Mouse (Mus musculus) kidney, adult 2 months (tissue): Measurements from ENCODE around the gene Gm10944. TPM values are rescaled to one million over a fixed set of nuclear protein-coding genes. Genes with fewer than 3 reads are reported as not detected.

Experiments used
- DNase-seq: peaks from one replicate; pipeline ENCODE4 v3.0.0; 2021
- H3K27ac ChIP-seq: fragments of 200-500 bp; 2 replicates; pipeline ENCODE4 v1.5.1; 2012; ENCODE audit warnings: low read depth, low read length, control low read depth, inconsistent platforms; ENCODE audit not compliant: insufficient read depth
- H3K27me3 ChIP-seq: fragments of 200-500 bp; replicated peaks from 2 replicates; pipeline ENCODE4 v1.6.1; 2012; ENCODE audit warnings: mild to moderate bottlenecking, moderate library complexity, low read length, inconsistent platforms; ENCODE audit not compliant: control insufficient read depth, insufficient read depth
- H3K36me3 ChIP-seq: fragments of 200-500 bp; 2 replicates; pipeline ENCODE4 v1.6.1; 2012; ENCODE audit warnings: mild to moderate bottlenecking, moderate library complexity, low read length, inconsistent platforms; ENCODE audit not compliant: control insufficient read depth, insufficient read depth
- H3K4me1 ChIP-seq: fragments of 200-500 bp; 2 replicates; pipeline ENCODE4 v1.6.1; 2011; ENCODE audit warnings: low read length; ENCODE audit not compliant: control insufficient read depth, insufficient read depth
- H3K4me3 ChIP-seq: fragments of 200-500 bp; 2 replicates; pipeline ENCODE4 v1.5.1; 2011; ENCODE audit warnings: mild to moderate bottlenecking, low read depth, low read length, control low read depth; ENCODE audit not compliant: insufficient read depth
- CTCF ChIP-seq: fragments of 200-500 bp; conservative IDR thresholded peaks from 2 replicates; pipeline ENCODE4 v1.5.1; 2011; ENCODE audit warnings: low read depth, mild to moderate bottlenecking, control low read depth, low read length, moderate library complexity, mixed read lengths; ENCODE audit not compliant: insufficient read depth, insufficient read length
- POLR2A ChIP-seq: fragments of 200-500 bp; IDR thresholded peaks from one replicate; pipeline ENCODE4 v1.6.1; 2011; ENCODE audit warnings: low read depth, low read length, control low read depth
- WGBS: fragments of 180-500 bp; shearing (Covaris S2); methylation state at CpG from one replicate; pipeline ENCODE4 v1.1.7; 2018; 5-methylcytosine and 5-hydroxymethylcytosine counted together
- polyA plus RNA-seq: library from polyadenylated mRNA; depleted of rRNA; stranded (reverse); fragments of >200 nt; gene quantifications from 2 replicates; pipeline ENCODE4 v1.2.3, GENCODE M21; 2012; rRNA removed

The Gm10944 gene
- polyA plus RNA-seq, 1 experiment: not detected

- 67% methylated on average over 6 of the region's 6 CpGs for WGBS
- DNase-seq: no peak
- H3K36me3 ChIP-seq: no peaks in the 10 kb centered on the region
- TF ChIP-seq POLR2A: no peak
- TF ChIP-seq CTCF: no peak
- no peaks in the 10 kb centered on the region for H3K27me3 ChIP-seq
- no peak overlapping the region for H3K4me3 ChIP-seq
- H3K27ac ChIP-seq: no peak overlapping the region
- no peaks in the 10 kb centered on the region for H3K4me1 ChIP-seq
Observed at GRCm38 (mm10) chr10:10697497-10697896, 16.3 kb downstream of the Gm10944 start.

DNA sequence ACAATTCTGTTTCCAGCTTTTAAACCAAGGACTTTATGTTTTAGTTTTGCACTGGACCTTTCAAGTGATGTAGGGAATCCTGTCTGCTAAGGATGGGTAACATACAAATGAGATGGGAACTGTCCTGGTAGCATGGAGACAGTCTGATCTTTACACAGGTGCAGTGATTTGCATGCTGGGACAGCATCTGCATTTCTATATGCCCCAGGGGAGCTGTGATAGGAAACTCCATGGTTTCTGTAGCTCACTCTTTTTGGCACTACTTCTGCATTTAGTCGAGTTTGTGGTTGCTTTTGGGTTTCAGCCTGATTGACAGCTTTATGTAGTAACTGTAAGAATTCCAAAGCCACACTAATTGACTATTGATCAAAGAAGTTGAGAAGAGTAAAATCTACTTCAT is 19.8 kb downstream of the Gm10944 start:
- WGBS: 56% methylated on average over 1 of the region's 1 CpGs
- no peak for TF ChIP-seq CTCF
- no peak for TF ChIP-seq POLR2A

GRCm38 (mm10) chr10:10701326-10701725 is 20.2 kb downstream of the Gm10944 start:
- Histone ChIP-seq H3K4me1 (no peaks in the 10 kb centered on the region), H3K4me3 (no peak overlapping the region), H3K36me3 (no peaks in the 10 kb centered on the region), H3K27me3 (no peaks in the 10 kb centered on the region), H3K27ac (no peak overlapping the region)
- 81% methylated on average over 1 of the region's 1 CpGs for WGBS
- no peak for TF ChIP-seq CTCF
- TF ChIP-seq POLR2A: no peak
- DNase-seq: no peak

More for the DNA sequence above, 19.8 kb downstream of the Gm10944 start:
- Histone ChIP-seq H3K4me1 (no peaks in the 10 kb centered on the region), H3K27ac (no peak overlapping the region), H3K36me3 (no peaks in the 10 kb centered on the region), H3K27me3 (no peaks in the 10 kb centered on the region), H3K4me3 (no peak overlapping the region)
- no peak for DNase-seq

DNA sequence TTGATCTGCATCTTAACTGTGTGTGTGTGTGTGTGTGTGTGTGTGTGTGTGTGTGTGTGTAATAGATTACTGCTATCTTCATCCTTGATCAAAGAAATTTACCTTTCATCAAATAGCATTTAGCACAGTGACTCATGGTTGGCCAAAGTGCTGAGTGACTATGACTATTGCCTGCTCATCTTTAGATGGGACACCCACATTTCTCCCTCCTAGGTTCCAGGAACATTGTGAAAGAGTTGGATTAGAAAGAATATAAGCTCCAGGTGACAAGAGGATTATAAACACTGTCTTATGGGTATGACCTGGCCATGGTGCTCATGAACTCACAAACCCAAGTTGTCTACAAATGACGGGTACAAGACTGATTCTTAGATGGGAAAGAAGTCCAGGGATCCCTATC is 26.9 kb downstream of the Gm10944 start:
- WGBS: 55% methylated on average over 1 of the region's 1 CpGs
- no peak overlapping the region for H3K4me3 ChIP-seq
- H3K36me3 ChIP-seq: no peaks in the 10 kb centered on the region
- H3K4me1 ChIP-seq: no peaks in the 10 kb centered on the region
- no peak for TF ChIP-seq POLR2A
- no peak for TF ChIP-seq CTCF
- DNase-seq: no peak
- no peak overlapping the region for H3K27ac ChIP-seq
- H3K27me3 ChIP-seq: no peaks in the 10 kb centered on the region

DNA sequence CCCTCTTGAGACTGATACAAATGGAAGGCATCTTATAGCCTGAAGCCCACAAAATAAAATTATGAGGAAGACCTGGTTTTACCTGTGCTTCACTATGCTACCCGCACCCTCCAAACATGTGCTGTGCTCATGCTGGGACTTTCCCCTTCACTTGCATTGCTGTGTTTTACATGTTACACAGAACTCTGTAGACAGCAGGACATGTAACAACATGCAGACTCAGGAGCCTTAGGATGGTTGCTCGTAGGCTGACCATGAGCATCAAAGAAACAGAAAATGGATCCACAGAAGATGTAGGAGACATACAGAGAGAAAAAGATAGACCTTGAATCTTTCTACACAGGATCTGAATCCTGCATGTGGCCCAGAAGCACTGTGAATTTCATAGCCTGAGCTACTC is 29.2 kb downstream of the Gm10944 start:
- WGBS: 87% methylated on average over 2 of the region's 2 CpGs

DNA sequence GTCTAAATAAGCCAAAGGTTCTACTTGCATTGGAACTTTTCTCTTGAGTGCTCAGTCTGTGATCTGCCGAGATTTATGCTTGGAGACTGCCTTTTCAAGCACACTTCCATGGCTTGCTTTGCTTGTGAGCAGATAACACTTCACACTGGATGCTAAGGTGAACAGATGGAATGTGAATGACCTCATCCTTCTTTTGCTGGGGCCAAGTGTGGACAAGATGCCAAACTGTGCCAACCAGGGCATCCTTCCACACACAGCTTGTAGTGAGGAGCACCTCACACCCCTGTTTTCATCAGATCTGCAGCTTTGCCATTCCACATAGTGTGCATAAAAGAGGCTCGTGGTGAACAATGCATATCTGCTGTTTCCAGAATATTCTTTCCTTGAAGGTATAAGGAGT is 29.7 kb downstream of the Gm10944 start:
- TF ChIP-seq POLR2A: no peak
- TF ChIP-seq CTCF: no peak
- 58% methylated on average over 2 of the region's 2 CpGs for WGBS
- Histone ChIP-seq H3K27me3 (no peaks in the 10 kb centered on the region), H3K4me1 (no peaks in the 10 kb centered on the region), H3K36me3 (no peaks in the 10 kb centered on the region), H3K4me3 (no peak overlapping the region), H3K27ac (no peak overlapping the region)
- no peak for DNase-seq

More for the DNA sequence above, 29.2 kb downstream of the Gm10944 start:
- no peak for TF ChIP-seq POLR2A
- no peak for TF ChIP-seq CTCF
- no peak overlapping the region for H3K27ac ChIP-seq
- no peak overlapping the region for H3K4me3 ChIP-seq
- H3K27me3 ChIP-seq: no peaks in the 10 kb centered on the region
- no peak for DNase-seq
- no peaks in the 10 kb centered on the region for H3K4me1 ChIP-seq
- no peaks in the 10 kb centered on the region for H3K36me3 ChIP-seq

GRCm38 (mm10) chr10:10726501-10726900 is 45.4 kb downstream of the Gm10944 start:
- no peak overlapping the region for H3K4me3 ChIP-seq
- DNase-seq: no peak
- no peak for TF ChIP-seq CTCF
- no peak for TF ChIP-seq POLR2A
- WGBS: 73% methylated on average over 3 of the region's 3 CpGs
- H3K27me3 ChIP-seq: no peaks in the 10 kb centered on the region
- H3K36me3 ChIP-seq: no peaks in the 10 kb centered on the region
- no peaks in the 10 kb centered on the region for H3K4me1 ChIP-seq
- H3K27ac ChIP-seq: no peak overlapping the region

Other genes with a start within 250 kb of the Gm10944 start
- 0.07 and 0.09 TPM in 2 replicates for gene Adgb, start 209.0 kb upstream of the Gm10944 start, polyA plus RNA-seq
- 6.1 and 9.1 TPM in 2 replicates for gene Rab32, start 123.1 kb upstream of the Gm10944 start, polyA plus RNA-seq